Mouse (Mus musculus): ENCODE results near the gene Ube2l3. TPM values are rescaled to one million over a fixed set of nuclear protein-coding genes. Genes with fewer than 3 reads are reported as not detected.
"Not testable (repeated sequence)": the region's sequence is repeated elsewhere in the genome, so short reads cannot be mapped to it uniquely, and the experiment has no call there.

The Ube2l3 gene
- total RNA-seq, 2 experiments from 2014 or later, result 110 to 244 TPM

- ATAC-seq (replicated peaks; ENCODE audit: poor library complexity, severe bottlenecking), result peak; percentile 83
Observed at GRCm38 (mm10) chr16:17209981-17210838, 7.8 kb upstream of the Ube2l3 start.

GRCm38 (mm10) chr16:17209404-17209960, 7.0 kb upstream of the Ube2l3 start:
- ATAC-seq (replicated peaks; ENCODE audit: poor library complexity, severe bottlenecking), result no peak

GRCm38 (mm10) chr16:17208389-17209361, 6.2 kb upstream of the Ube2l3 start, which contains the start of gene Rimbp3:
Gene Rimbp3 (plus strand): TSS chr16:17208603.
- peak; percentile 71 for ATAC-seq (replicated peaks; ENCODE audit: poor library complexity, severe bottlenecking)

- no peak for ATAC-seq (replicated peaks; ENCODE audit: poor library complexity, severe bottlenecking)
Observed at GRCm38 (mm10) chr16:17204990-17205389, 2.5 kb upstream of the Ube2l3 start.

- ATAC-seq (replicated peaks; ENCODE audit: poor library complexity, severe bottlenecking), result peak; percentile 43
Observed at GRCm38 (mm10) chr16:17201977-17202376, 472 bp downstream of the Ube2l3 start.

- peak; percentile 81 for ATAC-seq (replicated peaks; ENCODE audit: poor library complexity, severe bottlenecking)
Observed at GRCm38 (mm10) chr16:17200953-17201707, 1.3 kb downstream of the Ube2l3 start.

GRCm38 (mm10) chr16:17200121-17200952, 2.1 kb downstream of the Ube2l3 start:
- ATAC-seq (replicated peaks; ENCODE audit: poor library complexity, severe bottlenecking), result peak; percentile 33

GRCm38 (mm10) chr16:17193823-17194222, 8.6 kb downstream of the Ube2l3 start:
- no peak for ATAC-seq (replicated peaks; ENCODE audit: poor library complexity, severe bottlenecking)

GRCm38 (mm10) chr16:17185475-17185874, 17.0 kb downstream of the Ube2l3 start:
- ATAC-seq (replicated peaks; ENCODE audit: poor library complexity, severe bottlenecking), result no peak

- no peak for ATAC-seq (replicated peaks; ENCODE audit: poor library complexity, severe bottlenecking)
Observed at GRCm38 (mm10) chr16:17183003-17183402, 19.4 kb downstream of the Ube2l3 start.

GRCm38 (mm10) chr16:17182136-17182535, 20.3 kb downstream of the Ube2l3 start:
- peak; percentile 75 for ATAC-seq (replicated peaks; ENCODE audit: poor library complexity, severe bottlenecking)

GRCm38 (mm10) chr16:17181382-17181781, 21.1 kb downstream of the Ube2l3 start:
- peak; percentile 85 for ATAC-seq (replicated peaks; ENCODE audit: poor library complexity, severe bottlenecking)

GRCm38 (mm10) chr16:17179706-17180105, 22.7 kb downstream of the Ube2l3 start:
- no peak for ATAC-seq (replicated peaks; ENCODE audit: poor library complexity, severe bottlenecking)

GRCm38 (mm10) chr16:17177623-17178170, 24.8 kb downstream of the Ube2l3 start:
- ATAC-seq (replicated peaks; ENCODE audit: poor library complexity, severe bottlenecking), result peak; percentile 43

GRCm38 (mm10) chr16:17175765-17176164, 26.7 kb downstream of the Ube2l3 start:
- no peak for ATAC-seq (replicated peaks; ENCODE audit: poor library complexity, severe bottlenecking)

GRCm38 (mm10) chr16:17168049-17168448, 34.4 kb downstream of the Ube2l3 start:
- ATAC-seq (replicated peaks; ENCODE audit: poor library complexity, severe bottlenecking), result no peak

GRCm38 (mm10) chr16:17167179-17167578, 35.3 kb downstream of the Ube2l3 start:
- ATAC-seq (replicated peaks; ENCODE audit: poor library complexity, severe bottlenecking), result no peak

GRCm38 (mm10) chr16:17165478-17165877, 37.0 kb downstream of the Ube2l3 start:
- not testable (repeated sequence) for ATAC-seq (replicated peaks; ENCODE audit: poor library complexity, severe bottlenecking)

GRCm38 (mm10) chr16:17154346-17154745, 48.1 kb downstream of the Ube2l3 start:
- ATAC-seq (replicated peaks; ENCODE audit: poor library complexity, severe bottlenecking), result no peak
